Mouse (Mus musculus) stomach, postnatal 0 days (tissue): ENCODE data around the gene Mbnl2.

Experiments
- CTCF ChIP-seq: IDR thresholded peaks from 2 replicates; pipeline ENCODE4 v1.5.1; 2016; ENCODE audit warnings: antibody characterized with exemption, low read depth, mild to moderate bottlenecking, moderate library complexity
- EP300 ChIP-seq: optimal IDR thresholded peaks from 2 replicates; pipeline ENCODE3; 2016; ENCODE audit warnings: antibody characterized with exemption

DNA sequence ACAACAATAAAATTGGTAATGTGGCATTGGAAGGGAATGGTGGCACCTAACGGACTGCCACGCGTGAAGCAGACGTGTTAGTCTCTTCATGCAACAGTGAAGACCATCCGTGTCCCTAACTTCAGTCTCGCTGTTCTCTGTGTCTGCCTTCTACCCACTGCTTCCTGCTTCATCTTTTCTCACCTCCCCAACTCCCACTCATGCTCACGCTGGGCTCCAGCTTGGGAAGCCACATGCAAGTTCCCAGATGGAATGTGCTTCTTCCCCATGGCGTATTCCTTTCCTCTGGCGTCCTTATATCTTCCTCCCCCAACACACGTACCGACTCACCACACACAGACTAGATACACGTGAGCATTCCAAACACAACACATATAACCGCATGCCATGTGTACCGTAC, 99.3 kb downstream of the Mbnl2 start:
- no peak for TF ChIP-seq CTCF
- TF ChIP-seq EP300 = no peak
